Mouse (Mus musculus) C2C12 (cell line): Measurements from ENCODE around the gene Mvp.

ENCODE experiments used
- CTCF ChIP-seq: IDR thresholded peaks from one replicate; pipeline ENCODE4 v1.5.1; 2011; ENCODE audit not compliant: control insufficient read depth, insufficient read depth, insufficient read length
- MYOD1 ChIP-seq: IDR thresholded peaks from one replicate; pipeline ENCODE4 v1.6.1; 2011; ENCODE audit warnings: low read depth; ENCODE audit not compliant: control insufficient read depth, insufficient read length
- MYOG ChIP-seq: IDR thresholded peaks from one replicate; pipeline ENCODE4 v1.6.1; 2011; ENCODE audit not compliant: control insufficient read depth, insufficient read length; ENCODE audit errors: extremely low read depth

DNA sequence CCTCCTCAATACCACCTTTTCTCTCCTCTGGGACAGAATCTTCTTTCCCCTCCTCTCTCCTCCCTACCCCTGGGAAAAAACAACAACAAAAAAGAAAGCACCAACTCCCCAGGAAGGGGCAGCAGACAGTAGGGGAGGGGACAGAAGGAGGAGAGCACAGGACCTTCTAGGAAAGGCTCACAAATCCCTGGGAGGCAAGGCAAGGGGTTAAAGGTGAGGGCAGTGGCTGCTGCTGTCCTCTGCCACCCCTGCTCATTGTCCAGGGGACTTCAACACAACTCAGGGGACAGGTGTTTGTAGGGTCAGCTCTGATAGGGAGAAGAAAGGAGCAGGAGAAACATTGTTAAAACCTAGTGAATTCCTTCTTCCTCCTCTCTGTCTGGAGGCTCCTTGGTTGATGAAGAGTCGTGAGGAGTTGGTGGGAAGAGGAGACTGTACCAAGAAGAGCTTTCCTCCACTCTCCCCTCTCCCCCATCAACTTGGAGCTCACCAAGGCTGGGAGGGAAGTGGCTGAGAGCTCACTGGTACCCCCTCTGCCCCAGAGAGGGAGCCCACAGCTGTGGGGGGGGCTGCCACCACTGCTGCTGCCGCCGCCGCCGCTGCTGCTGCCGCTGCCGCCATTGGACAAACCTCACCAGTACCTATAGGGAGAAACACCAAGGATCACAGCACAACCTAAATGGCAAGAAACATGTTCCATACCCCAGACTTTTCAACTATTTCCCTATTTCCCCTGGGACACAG is 8.3 kb upstream of the Mvp start:
- TF ChIP-seq CTCF (no peak), MYOG (no peak), MYOD1 (no peak)
